Mouse (Mus musculus) ES-E14 (cell line): Measurements from ENCODE around the gene Sec14l1. TPM values are rescaled to one million over a fixed set of nuclear protein-coding genes. Genes with fewer than 3 reads are reported as not detected.

Experiments used
- DNase-seq: peaks from one replicate; pipeline ENCODE4 v3.0.0-alpha.2; 2013; ENCODE audit warnings: low read depth, low spot score
- H3K27ac ChIP-seq: 2 replicates; pipeline ENCODE4 v1.5.1; 2012; ENCODE audit warnings: low read depth, mild to moderate bottlenecking, low read length, moderate library complexity, mixed read lengths; ENCODE audit not compliant: poor library complexity, insufficient read depth, severe bottlenecking
- H3K36me3 ChIP-seq: 2 replicates; pipeline ENCODE4 v1.6.1; 2012; ENCODE audit warnings: mild to moderate bottlenecking, low read length, moderate library complexity, mixed read lengths; ENCODE audit not compliant: control insufficient read depth, poor library complexity, insufficient read depth, severe bottlenecking
- H3K4me1 ChIP-seq, 2 experiments: fragments of 150-350 bp in 1 of 2; sonication (generic) in 1 of 2; 2 replicates each; pipeline ENCODE4 v1.6.1; 2012; ENCODE audit warnings: low read length in 2 of 2, mild to moderate bottlenecking in 1 of 2, mixed read lengths in 1 of 2; ENCODE audit not compliant: control insufficient read depth in 2 of 2, insufficient read depth in 2 of 2, poor library complexity in 1 of 2
- H3K4me3 ChIP-seq, 2 experiments: fragments of 150-350 bp in 1 of 2; sonication (generic) in 1 of 2; 2 replicates each; pipeline ENCODE4 v1.5.1; 2012; ENCODE audit warnings: low read length in 2 of 2, low read depth in 1 of 2, mild to moderate bottlenecking in 1 of 2, mixed read lengths in 1 of 2; ENCODE audit not compliant: insufficient read depth in 1 of 2, poor library complexity in 1 of 2, severe bottlenecking in 1 of 2
- H3K9ac ChIP-seq: 2 replicates; pipeline ENCODE4 v1.6.1; 2012; ENCODE audit warnings: low read depth, mild to moderate bottlenecking, low read length, mixed read lengths; ENCODE audit not compliant: poor library complexity, insufficient read depth, severe bottlenecking
- H3K9me3 ChIP-seq: fragments of 150-350 bp; sonication (generic); 2 replicates; pipeline ENCODE4 v1.6.1; 2012; ENCODE audit warnings: low read depth, mild to moderate bottlenecking, low read length; ENCODE audit not compliant: control insufficient read depth, insufficient read depth
- CHD2 ChIP-seq: IDR thresholded peaks from 2 replicates; pipeline ENCODE4 v1.6.1; 2014; ENCODE audit warnings: mild to moderate bottlenecking, low read depth, low read length, inconsistent platforms
- HCFC1 ChIP-seq: IDR thresholded peaks from 2 replicates; pipeline ENCODE4 v1.6.1; 2012; ENCODE audit warnings: low read length, inconsistent platforms, borderline replicate concordance; ENCODE audit not compliant: insufficient read depth
- MAFK ChIP-seq: IDR thresholded peaks from 2 replicates; pipeline ENCODE4 v1.6.1; 2014; ENCODE audit warnings: mild to moderate bottlenecking, low read depth, low read length, inconsistent platforms; ENCODE audit not compliant: insufficient read depth
- ZC3H11A ChIP-seq: IDR thresholded peaks from 2 replicates; pipeline ENCODE4 v1.6.1; 2012; ENCODE audit warnings: low read depth, mild to moderate bottlenecking, inconsistent platforms, low read length, borderline replicate concordance
- ZNF384 ChIP-seq: IDR thresholded peaks from 2 replicates; pipeline ENCODE4 v1.6.1; 2012; ENCODE audit warnings: low read depth, low read length, inconsistent platforms
- in situ Hi-C, 2 experiments: fragments of 600-800 bp; cut with MboI; formaldehyde crosslinking; loops; one replicate each; pipeline ENCODE4 v1.15.1; 2025; ENCODE audit warnings: low sequenced_read_pairs in 2 of 2, inconsistent platforms in 1 of 2; ENCODE audit not compliant: unreplicated experiment in 2 of 2
- total RNA-seq: library from RNA; depleted of rRNA; stranded (reverse); fragments of 300-350 nt; gene quantifications from 2 replicates; pipeline ENCODE4 v1.2.3, GENCODE M21; 2012

The Sec14l1 gene
- total RNA-seq, 1 experiment, result 36.7 TPM

DNA sequence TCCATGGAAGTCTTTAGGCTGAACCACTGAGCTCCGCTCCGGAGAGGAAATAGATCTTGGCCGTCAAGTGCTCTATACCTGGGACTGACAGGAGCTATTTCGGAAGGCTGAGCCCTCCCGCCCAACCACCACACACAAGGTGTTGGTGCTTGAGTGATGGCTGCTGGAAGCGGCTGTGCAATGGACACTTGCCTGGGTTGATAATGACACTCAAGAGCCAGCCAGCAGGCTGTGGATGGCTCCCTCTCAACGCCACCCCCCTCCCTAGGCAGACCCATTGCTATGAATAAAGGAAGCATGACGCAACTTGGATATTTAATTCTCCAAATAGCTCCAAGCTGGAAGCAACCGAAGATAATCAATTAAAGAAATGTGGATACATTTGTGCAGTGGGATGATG is 20.3 kb upstream of the Sec14l1 start:
- Histone ChIP-seq H3K9ac (no peak overlapping the region), H3K9me3 (no peaks in the 10 kb centered on the region), H3K4me1 (peaks cover 9 to 13% of the 10 kb centered on the region in 2 experiments), H3K4me3 (no peak overlapping the region), H3K36me3 (no peaks in the 10 kb centered on the region), H3K27ac (no peak overlapping the region)
- in situ Hi-C loops, result no loop called here
- no peak for DNase-seq
- no peak for TF ChIP-seq ZC3H11A
- no peak for TF ChIP-seq MAFK
- TF ChIP-seq CHD2, result no peak
- TF ChIP-seq ZNF384, result no peak
- TF ChIP-seq HCFC1, result no peak

DNA sequence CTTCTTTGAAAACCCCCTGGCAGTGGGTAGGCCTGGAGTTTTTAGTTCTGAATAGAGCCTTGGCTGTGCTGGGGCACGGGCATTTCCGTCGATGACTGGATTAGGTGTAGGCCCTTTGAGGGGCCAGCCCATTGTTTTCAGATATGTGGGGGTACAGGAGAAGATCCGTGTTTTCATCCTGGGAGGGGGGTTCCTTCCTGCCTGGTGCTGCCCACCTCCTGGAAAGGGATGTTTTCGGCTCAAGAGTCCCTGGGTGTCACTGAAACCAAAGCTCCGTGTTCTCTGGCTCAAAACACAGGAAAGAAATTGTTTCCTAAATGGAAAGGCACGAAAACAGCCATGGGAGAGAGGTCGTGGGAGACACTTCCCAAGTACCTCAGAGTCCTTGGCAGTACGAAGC is 17.9 kb upstream of the Sec14l1 start:
- TF ChIP-seq MAFK (no peak), ZNF384 (no peak), HCFC1 (no peak), ZC3H11A (no peak), CHD2 (no peak)
- in situ Hi-C loops, result no loop called here
- no peaks in the 10 kb centered on the region for H3K36me3 ChIP-seq

DNA sequence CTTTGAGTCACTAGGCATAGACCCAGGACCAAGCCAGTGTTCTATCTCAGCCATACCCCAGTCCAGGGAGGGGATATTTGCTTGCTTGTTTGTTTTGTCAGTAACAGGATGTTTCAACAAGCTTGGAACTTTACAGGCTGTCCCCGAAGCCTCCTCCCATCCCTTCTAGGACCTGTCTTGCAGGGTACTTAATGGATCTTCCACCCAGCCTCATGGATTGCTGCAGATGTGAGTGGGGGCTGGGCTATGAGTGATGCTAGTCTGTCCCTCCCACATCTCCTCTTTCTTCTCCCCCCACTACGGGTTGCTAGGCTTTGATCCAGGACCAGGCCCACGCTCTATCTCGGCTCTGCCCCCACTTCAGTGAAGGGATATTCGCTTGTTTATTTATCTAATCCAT is 16.8 kb upstream of the Sec14l1 start:
- Histone ChIP-seq H3K27ac (no peak overlapping the region), H3K36me3 (no peaks in the 10 kb centered on the region), H3K9ac (no peak overlapping the region), H3K4me1 (peaks cover 6 to 12% of the 10 kb centered on the region in 2 experiments; a peak in 3 of 4 replicates), H3K4me3 (no peak overlapping the region), H3K9me3 (no peaks in the 10 kb centered on the region)
- TF ChIP-seq ZC3H11A (no peak), MAFK (no peak), CHD2 (no peak), ZNF384 (no peak), HCFC1 (no peak)
- in situ Hi-C loops, result no loop called here
- DNase-seq, result no peak

More for the DNA sequence above, 17.9 kb upstream of the Sec14l1 start:
- Histone ChIP-seq H3K9ac (no peak overlapping the region), H3K27ac (no peak overlapping the region), H3K4me1 (peaks cover 8 to 12% of the 10 kb centered on the region in 2 experiments; a peak in 3 of 4 replicates), H3K9me3 (no peaks in the 10 kb centered on the region), H3K4me3 (no peak overlapping the region)
- no peak for DNase-seq

DNA sequence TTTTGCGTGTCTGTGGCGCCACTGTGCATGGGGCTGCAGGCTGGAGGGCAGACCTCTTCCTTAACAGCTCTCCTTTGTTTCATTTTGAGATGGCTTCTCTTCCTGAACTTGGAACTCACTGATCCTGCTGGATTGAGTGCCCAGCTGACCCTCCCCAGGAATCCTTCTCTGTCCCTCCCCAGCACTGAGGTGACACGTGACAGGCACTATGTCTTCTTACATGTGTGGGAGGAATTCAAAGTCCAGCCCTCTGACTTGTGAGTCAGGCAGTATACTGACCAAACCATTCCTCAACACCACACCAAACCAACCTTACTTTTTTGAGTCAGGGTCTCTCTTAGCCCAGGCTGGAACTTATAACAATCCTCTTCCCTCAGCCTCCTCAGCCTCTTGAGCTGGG is 16.2 kb upstream of the Sec14l1 start:
- Histone ChIP-seq H3K4me3 (no peak overlapping the region), H3K27ac (no peak overlapping the region), H3K36me3 (no peaks in the 10 kb centered on the region), H3K9ac (no peak overlapping the region), H3K4me1 (peaks cover 4 to 14% of the 10 kb centered on the region in 2 experiments; a peak in 2 of 4 replicates), H3K9me3 (no peaks in the 10 kb centered on the region)
- DNase-seq, result no peak
- in situ Hi-C loops, result no loop called here
- TF ChIP-seq HCFC1 (no peak), CHD2 (no peak), ZC3H11A (no peak), MAFK (no peak), ZNF384 (no peak)

DNA sequence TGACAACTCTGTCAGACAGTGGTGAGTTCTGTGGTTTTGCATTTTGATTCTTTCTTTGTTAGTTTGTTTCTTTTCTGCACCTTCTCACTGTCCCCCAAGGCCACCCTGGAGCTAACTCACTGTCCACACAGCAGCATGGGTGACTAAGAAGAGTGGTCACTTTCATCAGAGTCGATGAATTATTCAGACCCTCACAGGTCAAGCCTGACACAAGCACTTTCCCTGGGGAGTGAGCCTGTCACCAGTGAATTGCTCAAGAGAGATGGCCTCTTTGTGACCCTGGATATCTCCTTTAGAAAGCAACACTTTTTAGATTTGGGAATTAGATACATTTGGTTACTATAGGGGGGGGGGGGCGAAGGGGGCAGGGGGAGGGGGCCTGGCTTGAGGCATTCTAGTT is 15.6 kb upstream of the Sec14l1 start:
- Histone ChIP-seq H3K4me1 (peaks cover 4 to 14% of the 10 kb centered on the region in 2 experiments; a peak in 2 of 4 replicates), H3K9ac (no peak overlapping the region), H3K36me3 (no peaks in the 10 kb centered on the region), H3K9me3 (no peaks in the 10 kb centered on the region), H3K4me3 (no peak overlapping the region), H3K27ac (no peak overlapping the region)
- TF ChIP-seq HCFC1 (no peak), MAFK (no peak), ZC3H11A (no peak), CHD2 (no peak), ZNF384 (no peak)
- in situ Hi-C loops, result no loop called here
- DNase-seq, result no peak
